Mouse (Mus musculus) liver, embryonic 14.5 days (tissue): Measurements from ENCODE around the gene Slamf7.

Experiments
- CTCF ChIP-seq: IDR thresholded peaks from 2 replicates; pipeline ENCODE4 v1.5.1; 2016; ENCODE audit warnings: antibody characterized with exemption, low read depth, control low read depth
- EP300 ChIP-seq: IDR thresholded peaks from 2 replicates; pipeline ENCODE4 v1.6.1; 2016; ENCODE audit warnings: antibody characterized with exemption, low read depth

DNA sequence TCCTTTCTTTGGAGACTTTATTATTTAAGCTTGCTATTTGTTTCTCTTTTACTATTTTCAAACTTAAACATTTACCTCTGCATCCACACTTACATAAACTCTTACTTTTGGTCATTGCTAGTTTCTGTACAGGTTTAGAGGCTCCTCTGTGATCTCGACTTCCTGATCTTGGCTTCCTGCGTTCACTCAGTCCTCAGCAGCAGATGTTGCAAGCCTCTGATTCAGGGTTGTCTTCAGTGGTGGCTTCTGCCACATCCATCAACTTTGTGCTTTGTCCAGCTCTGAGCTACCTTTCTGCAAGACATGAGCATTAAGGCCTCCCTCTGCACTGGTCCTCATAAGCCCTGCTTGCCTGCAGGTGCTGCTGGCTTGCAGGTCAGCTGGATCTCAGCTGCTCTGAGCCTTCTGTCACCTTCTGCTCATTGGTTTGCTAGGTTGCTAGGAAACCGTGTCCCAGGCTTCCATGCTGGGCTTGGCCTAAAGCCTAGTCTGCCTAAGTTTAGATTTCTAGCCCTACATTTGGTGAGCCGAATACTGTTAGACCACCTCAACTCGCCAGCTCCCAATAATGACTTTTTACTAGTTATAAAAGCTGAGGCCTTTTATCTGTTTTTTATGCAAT, 20.1 kb upstream of the Slamf7 start:
- TF ChIP-seq CTCF (no peak), EP300 (no peak)
